Mouse (Mus musculus): ENCODE results near the gene Mreg. TPM values are rescaled to one million over a fixed set of nuclear protein-coding genes. Genes with fewer than 3 reads are reported as not detected.

Mreg gene
- total RNA-seq, 4 experiments from 2014 or later: 1.1 to 1.9 (median 1.1) TPM

DNA sequence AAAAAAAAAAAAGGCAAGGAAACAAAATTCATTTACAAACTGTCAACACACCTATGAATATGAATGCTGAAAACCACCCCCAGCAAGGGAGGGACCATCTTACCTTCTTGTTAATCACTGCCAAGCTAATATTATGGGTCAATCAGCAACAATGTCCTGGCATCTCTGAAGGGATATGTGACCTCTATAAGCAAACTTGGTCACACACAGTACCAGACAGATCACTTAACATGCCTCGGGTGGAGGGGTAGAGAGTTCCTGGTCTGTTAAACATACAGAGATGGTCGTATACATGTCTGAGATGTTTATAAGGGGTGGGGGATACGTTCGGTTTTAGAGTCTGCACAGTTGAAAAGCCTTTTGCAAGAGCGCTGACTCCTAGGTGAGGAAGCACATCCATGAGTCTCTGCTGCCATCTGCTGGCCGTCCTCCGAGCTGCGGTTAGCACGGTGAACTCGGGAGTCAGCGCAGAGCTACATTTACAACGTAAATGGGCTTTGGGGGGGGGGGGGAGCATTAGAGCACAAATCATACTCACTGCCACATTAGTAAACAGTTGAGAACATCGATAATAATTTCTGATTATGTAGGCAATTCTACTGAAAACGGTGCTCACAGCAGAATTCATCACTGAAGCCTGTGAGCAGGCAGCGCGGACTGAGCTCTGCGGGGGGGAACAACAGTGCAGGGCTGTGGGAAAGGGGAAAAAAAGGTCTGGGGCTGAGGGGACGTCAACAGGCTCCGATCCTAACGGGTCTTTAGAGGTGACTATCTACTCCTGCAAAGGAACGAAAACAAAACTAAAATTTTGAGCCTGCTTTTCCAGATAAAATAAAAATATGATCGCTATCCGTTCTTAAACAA lies 88.4 kb downstream of the Mreg start:
- DNase-seq: peak; percentile 53

DNA sequence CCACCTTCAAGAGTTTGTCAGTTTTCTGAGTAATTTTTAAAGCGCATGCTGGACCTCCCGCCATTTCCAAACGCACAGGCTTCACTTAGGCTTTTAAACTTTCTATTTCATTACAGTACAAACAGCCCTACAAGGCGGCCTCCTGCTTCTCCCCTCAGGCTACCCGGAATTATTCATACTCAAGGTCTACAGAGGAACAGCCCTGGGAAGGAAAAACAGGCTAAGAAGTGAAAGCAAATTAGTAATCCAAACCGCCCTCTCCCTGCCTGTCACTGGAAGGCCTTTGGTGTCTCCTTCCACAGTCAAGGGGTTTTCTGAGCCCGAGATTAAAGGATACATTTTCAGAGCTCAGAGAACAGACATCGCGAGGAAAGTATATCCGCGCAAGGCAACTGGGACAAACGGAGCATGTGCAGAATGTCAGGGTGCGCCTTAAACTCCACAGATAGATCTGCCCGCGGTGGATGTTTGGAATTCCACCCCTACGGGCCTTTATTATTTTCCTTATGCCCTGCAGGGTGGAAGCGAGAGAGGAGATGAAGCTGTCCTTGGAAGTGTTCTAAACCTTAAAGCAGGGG lies 90.4 kb downstream of the Mreg start:
- DNase-seq: no peak

DNA sequence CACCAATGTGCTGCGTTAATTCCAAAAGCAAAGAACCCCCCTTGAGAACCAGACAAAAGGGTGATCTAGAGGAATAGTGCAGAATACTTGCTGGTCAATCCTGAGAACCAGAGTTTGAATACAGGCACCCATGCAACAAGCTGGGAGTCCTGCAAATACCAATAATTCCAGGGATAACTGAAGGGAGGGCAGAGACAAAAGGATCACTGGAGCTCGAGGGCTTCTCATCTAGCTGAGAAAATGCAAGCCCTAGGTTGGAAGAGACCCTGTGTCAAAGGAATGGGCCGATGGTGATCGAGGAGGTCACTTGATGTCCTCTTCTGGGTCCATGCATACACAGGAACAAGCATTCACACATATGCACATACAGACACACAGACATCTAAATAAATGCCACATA lies 92.1 kb downstream of the Mreg start:
- no peak for DNase-seq

DNA sequence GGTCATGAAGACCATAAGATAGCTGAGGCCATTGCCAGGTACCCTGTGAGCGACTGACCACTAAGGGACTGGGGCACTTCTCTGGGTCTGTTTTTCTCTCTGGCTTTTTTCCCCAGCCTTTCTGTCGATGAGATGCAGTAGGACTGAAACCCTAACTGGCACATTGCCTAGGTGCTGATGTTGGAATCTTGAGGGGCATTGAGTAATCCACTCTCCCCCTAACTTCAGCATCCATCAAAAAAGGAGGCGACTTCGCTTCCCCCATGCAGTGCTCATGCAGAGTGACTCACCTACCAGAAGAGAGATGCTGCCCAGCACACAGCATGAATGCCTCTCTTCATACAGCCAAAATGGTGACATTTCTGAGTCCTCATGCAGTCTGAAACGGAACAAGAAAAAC lies 97.9 kb downstream of the Mreg start:
- DNase-seq: no peak

Other genes with a start within 250 kb of the Mreg start
- 10 to 100 TPM; 27.1 to 35.2 (median 27.7) TPM for gene Pecr, start 72.0 kb upstream of the Mreg start, total RNA-seq (2022)
- under 1 TPM; 0.32 to 0.86 (median 0.66) TPM for gene Tmem169, start 72.1 kb upstream of the Mreg start, total RNA-seq (2022)
- gene Xrcc5, start 95.1 kb upstream of the Mreg start, total RNA-seq (2022): 10 to 100 TPM; 11.8 to 18.9 (median 14.1) TPM